Mouse (Mus musculus) heart, adult 2 months (tissue): ENCODE results near the gene Reck.

ENCODE experiments used
- CTCF ChIP-seq: fragments of 200-600 bp; IDR thresholded peaks from 2 replicates; pipeline ENCODE4 v1.8.1; 2022; ENCODE audit warnings: antibody characterized with exemption, mild to moderate bottlenecking, moderate library complexity
- POLR2A ChIP-seq: fragments of 200-500 bp; IDR thresholded peaks from 2 replicates; pipeline ENCODE4 v1.6.1; 2011; ENCODE audit warnings: mild to moderate bottlenecking, low read depth, low read length, control low read depth; ENCODE audit not compliant: insufficient read depth

GRCm38 (mm10) chr4:43960207-43960606, 84.9 kb downstream of the Reck start:
- TF ChIP-seq POLR2A: no peak
- TF ChIP-seq CTCF: no peak
